Mouse (Mus musculus) midbrain, postnatal 0 days (tissue): Measurements from ENCODE around the gene CN725425. TPM values are rescaled to one million over a fixed set of nuclear protein-coding genes. Genes with fewer than 3 reads are reported as not detected.

Experiments used
- ATAC-seq: fragments of 200-750 bp; cut with Nextera tagmentation; 2 replicates; pipeline ENCODE4 v1.8.0; 2017; ENCODE audit warnings: moderate number of reproducible peaks, mild to moderate bottlenecking, moderate TSS enrichment, moderate library complexity; ENCODE audit not compliant: low FRiP score
- DNase-seq: peaks from one replicate; pipeline ENCODE4 v3.0.0-alpha.2; 2015; ENCODE audit warnings: low spot score
- H3K27ac ChIP-seq: fragments of 300-500 bp; sonication (generic); 2 replicates; pipeline ENCODE4 v1.5.1; 2014; ENCODE audit warnings: low read depth, mild to moderate bottlenecking, low read length, mixed read lengths
- H3K27me3 ChIP-seq: fragments of 300-500 bp; sonication (generic); 2 replicates; pipeline ENCODE4 v1.6.1; 2014; ENCODE audit warnings: low read length, control low read depth, mixed read lengths; ENCODE audit not compliant: insufficient read depth
- H3K36me3 ChIP-seq: fragments of 300-500 bp; sonication (generic); 2 replicates; pipeline ENCODE4 v1.6.1; 2014; ENCODE audit warnings: low read length, control low read depth, mixed read lengths; ENCODE audit not compliant: insufficient read depth
- H3K4me1 ChIP-seq: fragments of 300-500 bp; sonication (generic); 2 replicates; pipeline ENCODE4 v1.6.1; 2014; ENCODE audit warnings: mild to moderate bottlenecking, control low read depth, antibody characterized with exemption, low read length, mixed read lengths; ENCODE audit not compliant: insufficient read depth
- H3K4me2 ChIP-seq: fragments of 300-500 bp; sonication (generic); 2 replicates; pipeline ENCODE4 v1.6.1; 2014; ENCODE audit warnings: low read depth, mild to moderate bottlenecking, low read length, mixed read lengths; ENCODE audit not compliant: poor library complexity, severe bottlenecking
- H3K4me3 ChIP-seq: fragments of 300-500 bp; sonication (generic); 2 replicates; pipeline ENCODE4 v1.5.1; 2014; ENCODE audit warnings: low read depth, mild to moderate bottlenecking, low read length, moderate library complexity
- H3K9ac ChIP-seq: fragments of 300-500 bp; sonication (generic); replicated peaks from 2 replicates; pipeline ENCODE4 v1.6.1; 2014; ENCODE audit warnings: mild to moderate bottlenecking, low read length, moderate library complexity, mixed read lengths; ENCODE audit not compliant: poor library complexity, severe bottlenecking
- H3K9me3 ChIP-seq: fragments of 300-500 bp; sonication (generic); 2 replicates; pipeline ENCODE4 v1.6.1; 2016; ENCODE audit warnings: low read length, control low read depth
- CTCF ChIP-seq: IDR thresholded peaks from 2 replicates; pipeline ENCODE4 v1.5.1; 2016; ENCODE audit warnings: antibody characterized with exemption, mild to moderate bottlenecking
- WGBS: fragments of 180-500 bp; shearing (Covaris S2); extraction: QIAGEN DNeasy Blood & Tissue Kit; methylation state at CpG from one replicate; pipeline ENCODE4 v1.1.7; 2014; 5-methylcytosine and 5-hydroxymethylcytosine counted together
- polyA plus RNA-seq: library from polyadenylated mRNA; unstranded; fragments of >200 nt; fragmentation: Nextera tagmentation; extraction: Ambion mirVana; gene quantifications from 2 replicates; pipeline ENCODE4 v1.2.1, GENCODE M21; 2015
- total RNA-seq: library from RNA; depleted of rRNA; stranded (reverse); fragments of >200 nt; gene quantifications from 2 replicates; pipeline ENCODE4 v1.2.3, GENCODE M21; 2014

CN725425 gene
- total and polyA plus RNA-seq, 2 experiments from 2014 or later, result 0.05 TPM; not detected in 1

GRCm38 (mm10) chr15:91192223-91192598 lies 7.1 kb upstream of the CN725425 start:
- WGBS, result 10% methylated on average over 7 of the region's 7 CpGs
- no peak for DNase-seq
- H3K4me3 ChIP-seq, result peak overlapping the region; percentile 52

DNA sequence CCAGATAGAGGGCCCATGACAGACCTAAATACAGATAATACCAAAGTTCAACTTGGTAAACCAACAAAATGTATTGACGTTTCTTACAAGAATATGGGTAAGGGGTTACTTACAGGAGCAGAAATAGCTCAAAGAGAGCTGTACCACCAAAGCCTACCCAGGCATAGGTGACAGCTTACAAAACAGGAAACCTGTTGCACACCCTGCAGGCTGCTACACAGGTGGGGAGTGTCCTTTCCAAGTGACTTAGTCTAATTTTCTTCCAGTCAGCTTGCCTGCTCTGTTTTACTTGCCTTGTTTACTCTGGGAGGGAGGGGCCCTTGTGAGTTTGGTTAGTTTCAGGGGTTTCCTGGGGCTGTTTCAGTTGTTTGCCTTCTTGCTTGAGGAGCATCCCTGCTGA lies 1.5 kb downstream of the CN725425 start:
- no peak for ATAC-seq
- no peaks in the 10 kb centered on the region for H3K9me3 ChIP-seq
- no peak for TF ChIP-seq CTCF
- H3K4me2 ChIP-seq, result no peak overlapping the region
- H3K27ac ChIP-seq, result no peak overlapping the region
- no peaks in the 10 kb centered on the region for H3K4me1 ChIP-seq
- no peak overlapping the region for H3K4me3 ChIP-seq
- H3K27me3 ChIP-seq, result no peaks in the 10 kb centered on the region
- no peak for DNase-seq
- H3K36me3 ChIP-seq, result no peaks in the 10 kb centered on the region
- no peak overlapping the region for H3K9ac ChIP-seq
- WGBS, result 95% methylated on average over 1 of the region's 1 CpGs

More at GRCm38 (mm10) chr15:91192223-91192598, 7.1 kb upstream of the CN725425 start:
- no peak for TF ChIP-seq CTCF
- ATAC-seq, result no peak
- no peaks in the 10 kb centered on the region for H3K9me3 ChIP-seq
- H3K4me2 ChIP-seq, result peak overlapping the region; percentile 83
- H3K9ac ChIP-seq, result peak overlapping the region; percentile 51; the same call in 1 of the 2 replicates
- peaks cover 4% of the 10 kb centered on the region; the same call in 1 of the 2 replicates for H3K4me1 ChIP-seq
- no peaks in the 10 kb centered on the region for H3K36me3 ChIP-seq
- H3K27me3 ChIP-seq, result no peaks in the 10 kb centered on the region
- peak overlapping the region; percentile 70 for H3K27ac ChIP-seq

DNA sequence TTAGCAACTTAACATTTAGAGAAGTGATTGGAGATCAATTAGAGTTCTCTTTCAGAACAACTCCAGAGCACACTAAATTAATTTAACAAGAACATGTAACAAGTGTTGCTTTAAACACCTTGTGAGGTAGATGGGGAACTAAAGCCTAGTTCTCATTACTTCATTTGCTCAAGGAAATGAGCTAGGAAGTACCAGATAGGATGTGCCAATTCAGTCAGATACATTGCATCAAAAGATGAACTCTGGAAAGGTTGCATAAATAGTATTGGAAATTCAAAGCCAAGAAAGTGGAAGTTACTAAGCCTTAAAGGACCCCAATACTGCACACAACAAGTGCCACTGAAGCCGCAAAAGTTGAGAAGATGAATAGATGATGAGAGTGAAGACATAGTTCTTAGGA lies 3.2 kb downstream of the CN725425 start:
- TF ChIP-seq CTCF, result no peak
- Histone ChIP-seq H3K27ac (no peak overlapping the region), H3K4me1 (no peaks in the 10 kb centered on the region), H3K27me3 (no peaks in the 10 kb centered on the region), H3K9ac (no peak overlapping the region), H3K4me3 (no peak overlapping the region), H3K36me3 (no peaks in the 10 kb centered on the region), H3K4me2 (no peak overlapping the region), H3K9me3 (no peaks in the 10 kb centered on the region)
- no peak for ATAC-seq
- no peak for DNase-seq
- 89% methylated on average over 1 of the region's 1 CpGs for WGBS

DNA sequence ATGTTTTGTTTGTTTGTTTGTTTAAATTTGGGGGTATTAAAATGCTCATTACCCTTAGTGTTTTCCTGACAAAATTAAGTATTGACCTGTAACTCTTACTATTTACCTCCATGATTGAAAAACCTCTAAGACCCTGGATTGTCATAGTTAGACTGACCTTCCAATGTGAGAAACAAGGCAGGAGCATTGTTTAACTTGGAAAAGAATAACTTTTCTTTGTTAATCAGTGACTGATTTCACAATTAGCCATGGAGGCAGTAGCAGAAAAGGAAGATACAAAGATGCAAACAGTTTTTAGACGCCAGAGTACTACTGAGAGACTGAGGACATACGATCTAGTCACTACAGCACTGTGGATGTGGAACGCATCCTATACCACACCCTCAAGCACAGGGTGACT lies 4.2 kb downstream of the CN725425 start:
- ATAC-seq (no peak), DNase-seq (no peak)
- 91% methylated on average over 3 of the region's 3 CpGs for WGBS
- H3K9ac ChIP-seq, result no peak overlapping the region
- H3K27me3 ChIP-seq, result no peaks in the 10 kb centered on the region
- H3K27ac ChIP-seq, result no peak overlapping the region
- H3K9me3 ChIP-seq, result no peaks in the 10 kb centered on the region
- no peaks in the 10 kb centered on the region for H3K36me3 ChIP-seq
- TF ChIP-seq CTCF, result no peak
- H3K4me2 ChIP-seq, result no peak overlapping the region
- H3K4me1 ChIP-seq, result no peaks in the 10 kb centered on the region
- no peak overlapping the region for H3K4me3 ChIP-seq

GRCm38 (mm10) chr15:91206518-91206917 lies 7.2 kb downstream of the CN725425 start:
- Histone ChIP-seq H3K9me3 (no peaks in the 10 kb centered on the region), H3K4me1 (no peaks in the 10 kb centered on the region), H3K4me2 (no peak overlapping the region), H3K4me3 (no peak overlapping the region), H3K27ac (no peak overlapping the region), H3K9ac (no peak overlapping the region), H3K27me3 (no peaks in the 10 kb centered on the region), H3K36me3 (no peaks in the 10 kb centered on the region)
- no peak for ATAC-seq
- WGBS, result 93% methylated on average over 5 of the region's 5 CpGs
- TF ChIP-seq CTCF, result no peak
- no peak for DNase-seq

DNA sequence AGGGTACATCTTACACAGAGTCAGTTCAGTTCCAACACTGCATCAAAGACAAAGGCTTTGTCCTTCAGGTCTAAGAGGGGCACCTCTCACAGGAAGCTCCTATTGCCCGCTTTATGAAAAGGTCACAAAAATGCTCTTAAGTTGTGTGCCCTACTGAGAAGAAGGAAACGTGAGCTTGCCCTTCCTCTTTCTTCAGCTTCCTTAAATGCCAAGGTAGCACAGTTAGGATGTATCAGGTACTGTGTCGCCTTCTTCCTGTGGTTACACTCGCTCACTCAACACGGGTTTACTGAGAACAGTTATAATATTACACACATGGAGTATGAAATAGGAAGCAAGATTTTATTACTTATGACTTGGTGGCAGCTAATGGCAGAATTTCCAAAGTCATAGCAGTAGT lies 38.0 kb downstream of the CN725425 start:
- H3K9ac ChIP-seq, result no peak overlapping the region
- DNase-seq (no peak), ATAC-seq (no peak)
- no peak for TF ChIP-seq CTCF
- 82% methylated on average over 5 of the region's 5 CpGs for WGBS
- no peak overlapping the region for H3K27ac ChIP-seq
- H3K4me2 ChIP-seq, result no peak overlapping the region
- H3K9me3 ChIP-seq, result no peaks in the 10 kb centered on the region
- no peaks in the 10 kb centered on the region for H3K27me3 ChIP-seq
- H3K4me3 ChIP-seq, result no peak overlapping the region
- H3K4me1 ChIP-seq, result no peaks in the 10 kb centered on the region
- H3K36me3 ChIP-seq, result no peaks in the 10 kb centered on the region
